Mouse (Mus musculus): ENCODE measurements around the gene Stard13.

The Stard13 gene

DNA sequence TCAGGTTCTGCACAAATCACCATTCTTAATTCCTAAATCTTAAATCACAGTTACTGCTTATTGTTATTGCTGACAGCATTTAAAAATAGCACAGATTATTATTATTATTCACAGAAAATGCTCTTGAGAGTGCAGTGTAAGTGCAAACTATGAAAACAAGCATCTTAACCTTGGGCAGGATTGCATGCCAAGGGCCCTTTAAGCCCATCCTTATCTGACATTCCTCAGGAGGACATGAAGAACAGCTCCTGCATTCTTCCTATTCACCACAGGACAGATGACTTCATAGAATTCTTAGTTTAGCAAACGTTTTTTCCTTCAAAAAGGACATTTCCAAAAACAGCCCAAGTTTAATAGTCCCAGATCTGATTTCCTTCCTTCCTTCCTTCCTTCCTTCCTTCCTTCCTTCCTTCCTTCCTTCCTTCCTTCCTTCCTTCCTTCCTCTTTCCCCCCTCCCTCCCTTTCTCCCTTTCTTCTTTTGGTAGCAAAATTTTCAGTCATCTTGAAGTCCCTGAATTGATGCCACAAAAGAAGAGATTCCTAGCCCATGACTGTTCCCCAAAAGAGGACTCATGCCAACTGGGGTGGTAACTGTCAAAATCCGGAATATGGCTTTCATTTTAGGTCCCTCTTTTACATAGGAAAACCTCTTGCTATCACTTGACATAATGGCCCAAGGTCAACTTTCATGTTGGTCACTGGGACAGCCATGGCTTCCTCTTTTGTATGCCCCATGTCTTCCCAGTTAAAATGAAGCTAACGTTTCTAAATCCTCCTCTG, 140.6 kb downstream of the Stard13 start:
- no peak for DNase-seq

DNA sequence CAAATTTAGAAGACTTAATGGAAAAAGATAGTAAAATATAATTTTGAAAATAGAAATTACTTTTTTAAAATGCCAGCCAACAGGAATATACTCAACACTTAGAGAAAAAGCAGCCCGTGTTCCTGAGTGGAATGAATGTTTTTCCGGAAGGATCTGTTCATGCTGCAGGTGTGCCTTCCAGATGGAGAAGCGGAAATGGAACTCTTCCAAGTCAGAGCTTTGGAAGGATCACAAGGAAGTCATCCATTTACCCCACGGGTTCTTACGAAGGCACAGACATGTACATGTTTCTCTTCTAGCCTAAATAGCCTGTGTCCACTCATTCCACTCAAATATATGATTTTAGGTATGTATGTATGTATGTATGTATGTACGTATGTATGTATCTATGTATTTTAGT, 142.6 kb downstream of the Stard13 start:
- DNase-seq = no peak

- no peak for DNase-seq
Measured at GRCm38 (mm10) chr5:151089201-151089600, 144.4 kb downstream of the Stard13 start.

GRCm38 (mm10) chr5:151086425-151087202, 147.0 kb downstream of the Stard13 start:
- no peak for DNase-seq

DNA sequence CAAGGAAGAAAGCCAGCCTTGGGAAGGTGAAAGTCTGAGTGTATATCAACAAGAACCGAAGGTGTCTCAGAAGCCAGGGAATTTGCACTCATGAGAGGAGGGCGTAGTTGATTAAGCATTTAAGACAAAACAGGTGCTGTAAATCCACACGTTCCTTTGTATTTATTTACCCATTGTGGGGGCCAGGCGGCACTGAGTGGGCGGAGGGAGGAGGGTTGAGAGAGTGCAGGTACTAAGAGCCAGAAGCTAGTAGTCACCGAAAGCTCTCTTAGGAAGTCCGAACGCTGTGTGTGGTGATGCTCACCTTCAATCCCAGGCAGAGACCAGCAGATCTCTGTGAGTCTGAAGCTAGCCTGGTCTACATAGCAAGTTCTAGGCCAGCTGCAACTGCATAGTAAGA, 147.9 kb downstream of the Stard13 start:
- no peak for DNase-seq

DNA sequence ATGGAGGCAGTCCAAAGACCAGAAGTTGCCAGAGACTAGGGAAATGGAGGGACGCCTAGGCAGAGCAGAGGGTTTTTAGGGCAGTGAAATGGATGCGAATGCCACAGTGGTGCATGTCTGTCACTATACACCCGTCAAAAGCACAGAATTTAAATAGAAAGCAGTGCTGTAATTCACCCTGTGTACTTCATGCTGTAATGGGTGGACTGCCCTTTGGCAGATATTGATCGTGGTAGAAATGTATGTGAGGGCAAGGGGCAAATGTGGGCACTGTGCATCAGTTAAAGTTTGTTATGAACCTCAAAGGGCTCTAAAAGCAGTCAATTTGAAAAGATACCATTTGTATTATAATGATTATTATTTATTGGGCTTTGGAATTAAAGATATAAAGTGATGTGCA, 153.4 kb downstream of the Stard13 start:
- DNase-seq = no peak

DNA sequence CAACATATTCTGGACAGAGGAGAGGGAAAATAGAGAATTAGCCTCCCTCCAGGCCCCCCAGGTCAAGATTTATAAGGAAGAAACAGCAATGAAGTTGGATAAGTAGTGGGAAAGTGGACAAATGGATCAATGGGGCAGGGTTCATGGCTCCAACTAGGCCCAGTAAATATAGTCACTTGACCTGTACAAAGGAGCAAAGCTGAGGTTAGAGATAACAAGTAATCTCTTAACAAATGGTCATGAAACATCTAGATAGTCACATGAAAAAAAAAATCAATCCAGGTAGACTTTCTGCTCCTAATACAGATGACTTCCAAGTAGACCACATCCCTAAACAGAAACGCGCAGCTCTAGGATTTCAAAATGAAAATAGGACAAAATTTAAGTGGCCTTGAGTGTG, 155.7 kb downstream of the Stard13 start:
- no peak for DNase-seq

- no peak for DNase-seq
Measured at GRCm38 (mm10) chr5:151076917-151077316, 156.7 kb downstream of the Stard13 start.

- DNase-seq = no peak
Measured at GRCm38 (mm10) chr5:151074282-151074681, 159.4 kb downstream of the Stard13 start.

DNA sequence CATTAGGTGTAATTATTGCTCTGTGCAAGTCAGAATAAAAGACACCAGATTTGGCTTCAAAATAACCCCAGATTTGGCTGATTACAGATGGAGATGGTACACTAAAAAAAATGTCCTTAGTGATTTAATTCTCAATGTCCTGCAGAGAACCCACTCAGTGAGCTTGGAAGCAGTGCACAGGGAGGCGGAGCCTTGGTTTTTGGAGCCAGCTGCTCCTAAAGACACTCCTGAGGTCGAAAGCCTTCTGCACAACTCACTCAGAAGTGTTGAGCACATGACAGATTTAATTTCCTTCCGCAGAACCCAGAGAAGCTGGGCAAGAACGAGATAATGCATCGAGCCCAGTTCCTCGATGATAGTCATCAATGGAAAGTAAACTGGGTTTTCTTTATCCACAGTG, 162.2 kb downstream of the Stard13 start:
- no peak for DNase-seq

DNA sequence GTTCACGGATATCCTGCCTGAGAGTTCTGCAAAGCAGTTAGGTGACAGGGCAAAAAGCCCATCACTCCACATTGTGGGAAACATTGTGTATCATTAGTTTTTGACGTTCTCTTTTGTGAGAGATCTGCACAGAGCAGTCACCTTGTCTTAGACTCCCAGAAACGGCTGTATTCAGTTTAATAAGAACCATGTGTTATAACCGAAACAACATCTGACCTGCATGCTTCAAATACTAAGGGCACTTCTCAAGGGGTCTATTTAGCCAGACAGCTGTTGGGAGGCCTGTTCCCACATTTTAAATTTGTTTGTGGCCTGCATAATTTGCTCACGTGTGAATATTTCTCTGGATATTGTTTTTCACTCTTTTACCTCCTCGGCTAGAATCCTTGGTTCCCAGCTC, 162.7 kb downstream of the Stard13 start:
- no peak for DNase-seq

DNA sequence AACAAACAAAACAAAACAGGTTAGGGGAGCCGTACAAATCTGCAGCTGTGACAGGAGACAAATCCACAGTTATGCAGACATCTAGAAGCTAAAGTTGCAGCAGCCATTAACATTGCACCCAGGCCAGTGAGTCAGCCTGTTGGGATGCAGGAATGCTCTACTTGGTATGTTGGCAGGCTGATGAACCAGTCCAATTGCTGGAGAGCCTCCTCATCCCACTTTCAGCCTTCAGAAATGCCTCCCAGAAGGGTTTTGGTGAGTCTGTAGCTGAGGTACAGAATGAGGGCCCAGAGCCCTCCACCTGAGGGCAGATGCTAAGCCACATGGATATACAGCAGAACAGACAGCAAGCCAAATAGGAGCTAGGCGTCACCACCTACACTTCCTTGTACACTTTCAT, 164.1 kb downstream of the Stard13 start:
- DNase-seq = no peak

DNA sequence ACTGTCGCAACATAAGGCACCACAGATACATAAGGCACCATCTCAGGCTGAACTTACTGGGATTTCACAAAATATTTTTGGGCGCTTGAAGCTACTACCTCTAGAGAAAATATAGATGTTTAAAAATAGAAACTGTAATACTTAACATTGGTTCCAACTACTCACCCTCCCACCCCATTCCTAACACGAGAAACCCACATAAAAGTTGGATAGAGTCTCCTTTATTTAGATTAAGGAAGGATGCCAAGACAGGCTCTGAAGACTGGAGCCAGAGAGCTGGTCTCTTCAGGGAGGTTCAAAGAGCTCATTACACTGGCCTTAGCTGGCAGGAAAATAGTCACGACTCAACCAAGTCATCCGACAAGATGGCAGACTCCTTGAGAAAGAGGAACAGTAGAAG, 167.6 kb downstream of the Stard13 start:
- DNase-seq = no peak

GRCm38 (mm10) chr5:151065228-151065627, 168.4 kb downstream of the Stard13 start:
- DNase-seq = no peak

GRCm38 (mm10) chr5:151061942-151062341, 171.7 kb downstream of the Stard13 start:
- DNase-seq = no peak

- no peak for DNase-seq
Measured at GRCm38 (mm10) chr5:151060476-151060875, 173.2 kb downstream of the Stard13 start.

GRCm38 (mm10) chr5:151059772-151060171, 173.9 kb downstream of the Stard13 start:
- DNase-seq = no peak

GRCm38 (mm10) chr5:151059352-151059751, 174.3 kb downstream of the Stard13 start:
- DNase-seq = no peak

GRCm38 (mm10) chr5:151057716-151058115, 175.9 kb downstream of the Stard13 start:
- DNase-seq = no peak

GRCm38 (mm10) chr5:151056920-151057294, 176.7 kb downstream of the Stard13 start:
- no peak for DNase-seq

DNA sequence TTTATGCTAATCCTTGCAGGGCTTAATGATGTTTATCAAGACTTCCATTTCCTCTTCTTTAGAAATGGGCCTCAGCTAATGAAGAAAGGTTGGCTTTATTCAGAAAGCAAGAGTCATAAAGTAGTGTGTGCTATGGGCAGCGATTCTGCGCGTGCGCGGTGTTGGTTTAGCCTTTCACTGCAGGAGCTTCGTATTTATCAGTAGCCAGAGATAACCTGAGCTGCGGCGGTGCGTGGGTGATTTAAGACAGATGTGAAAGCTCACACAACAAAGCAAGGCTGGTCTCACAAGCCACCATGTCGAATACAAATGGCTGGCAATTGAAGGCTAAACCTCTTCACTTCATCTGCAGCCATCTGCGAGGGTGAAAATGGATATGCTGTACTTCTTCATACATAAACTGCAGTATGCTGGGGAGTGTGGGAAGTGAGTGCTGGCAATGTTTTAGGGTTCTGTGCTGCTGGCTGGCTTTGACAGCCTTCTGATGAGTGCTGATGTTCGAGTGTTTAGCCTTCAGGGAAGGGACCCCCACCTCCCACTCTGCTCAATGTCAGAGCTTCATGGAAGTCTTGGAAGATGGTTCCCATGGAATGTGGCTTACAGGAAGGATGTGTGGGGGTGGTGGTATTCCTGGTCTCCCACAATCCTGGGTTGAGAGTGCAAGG, 177.2 kb downstream of the Stard13 start:
- DNase-seq = no peak

DNA sequence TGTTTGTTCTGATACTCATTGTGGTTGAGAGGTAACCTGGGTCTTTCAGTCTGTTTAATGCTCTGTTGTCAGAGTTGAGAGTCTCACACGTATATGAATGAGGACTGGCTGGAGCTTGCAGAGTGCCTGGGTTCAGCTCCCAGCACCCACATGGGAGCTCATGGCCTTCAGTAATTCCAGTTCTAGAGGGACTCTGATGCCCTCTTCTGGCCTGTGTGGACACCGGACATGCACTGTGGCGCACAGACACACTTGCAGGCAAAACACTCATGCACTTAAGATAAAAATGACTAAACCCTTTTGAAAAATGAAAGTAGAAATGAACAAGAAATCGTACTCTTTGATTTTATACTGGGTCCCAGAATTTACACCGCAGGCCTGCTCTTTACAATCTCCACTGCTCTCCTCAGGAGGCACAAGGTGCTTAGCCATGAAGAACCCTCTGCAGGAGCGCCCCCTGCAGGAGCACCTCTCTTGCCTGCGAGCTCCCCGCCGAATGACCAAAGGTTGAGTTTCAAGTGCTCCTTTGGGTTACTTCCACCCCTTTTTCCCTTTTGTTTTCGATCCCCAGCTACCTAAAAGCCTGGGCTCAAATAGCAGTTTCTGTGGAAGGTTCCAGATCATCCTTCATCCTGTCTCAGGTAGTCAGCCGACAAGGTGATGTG, 178.1 kb downstream of the Stard13 start:
- DNase-seq = no peak

- no peak for DNase-seq
Measured at GRCm38 (mm10) chr5:151054743-151055114, 178.9 kb downstream of the Stard13 start.
